Mouse (Mus musculus) cortical plate, adult 2 months (tissue): ENCODE data around the gene Krtap9-5.

Source experiments
- CTCF ChIP-seq: fragments of 200-500 bp; IDR thresholded peaks from 2 replicates; pipeline ENCODE4 v1.5.1; 2011; ENCODE audit warnings: mild to moderate bottlenecking, control low read depth, low read length; ENCODE audit not compliant: insufficient read depth; ENCODE audit errors: extremely low read depth
- POLR2A ChIP-seq: fragments of 200-500 bp; IDR thresholded peaks from 2 replicates; pipeline ENCODE4 v1.6.1; 2011; ENCODE audit warnings: mild to moderate bottlenecking, low read length, control low read depth; ENCODE audit not compliant: insufficient read depth; ENCODE audit errors: extremely low read depth

- TF ChIP-seq POLR2A (no peak), CTCF (no peak)
These were observed at the start of gene Krtap9-5 for GRCm38 (mm10) chr11:99948175-99948574.
